Comparison of ENCODE assay signal across 8 mouse cellular contexts in the genomic region with DNA sequence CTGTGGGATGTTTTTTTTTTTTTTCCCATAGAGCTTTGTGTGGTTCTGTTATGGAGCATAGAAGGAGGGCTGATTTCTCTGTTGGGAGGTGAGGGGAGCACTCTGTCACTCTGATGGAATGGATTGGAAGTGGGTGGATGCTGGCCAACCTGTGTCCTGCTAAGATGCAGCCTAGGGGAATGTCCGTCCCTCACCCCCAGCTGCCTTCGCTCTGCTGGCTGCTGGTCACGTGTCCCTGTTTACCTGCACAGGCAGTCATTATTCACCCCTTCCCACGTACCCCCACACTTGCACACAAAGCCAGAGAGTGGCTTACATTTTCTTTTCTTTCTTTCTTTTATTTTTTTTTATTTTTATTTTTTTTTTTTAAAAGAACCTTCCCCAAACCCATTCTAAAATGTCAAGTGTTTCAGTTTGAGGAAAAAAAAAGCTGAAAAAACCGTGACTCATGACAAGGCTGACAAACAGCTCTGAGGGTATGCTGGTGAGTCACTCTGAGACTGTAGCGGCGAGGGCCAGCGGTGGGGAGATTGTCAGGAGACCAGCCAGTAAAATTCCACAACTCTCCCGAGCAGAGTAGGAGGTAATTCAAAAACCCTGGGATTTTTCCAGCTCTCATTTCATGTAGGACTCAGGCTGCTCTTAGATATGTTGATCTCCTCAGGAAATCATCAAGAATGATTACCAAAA.
DNase-seq lines count a peak whose midpoint lies in the region; TF ChIP-seq lines count a peak whose summit lies in the region.

No protein-coding gene starts in this region.

- intact Hi-C loops in gastrocnemius, adult 2 months (cut with DNase I) = no loop called here
- intact Hi-C loops in left cerebral cortex, postnatal 36 days (cut with DNase I) = loop anchor here (10.0 kb wide), 1 partner anchor 92 kb away; a partner anchor contains a TSS

- H3K27ac ChIP-seq in gastrocnemius, adult 2 months = peak overlapping the region; percentile 40; the same call in 1 of the 2 replicates

- no peak for TF ChIP-seq CTCF in gastrocnemius, adult 2 months (IDR thresholded peaks at IDR 0.05)

- DNase-seq in gastrocnemius, adult 2 months = peak; percentile 35
- DNase-seq in gastrocnemius, adult 8-10 months (ENCODE audit: low spot score in 2 of 2) = no peak
- DNase-seq in cerebellum, adult 8-10 months = peak; percentile 39
- DNase-seq in frontal cortex, postnatal 10 days (ENCODE audit: low spot score in 2 of 2) = peak; percentile 38 to 55
- peak; percentile 47 for DNase-seq in kidney, adult 18-20 months
- DNase-seq in left cerebral cortex, postnatal 36 days (ENCODE audit: low spot score in 2 of 2) = peak; percentile 76
- DNase-seq in retina, postnatal 1 day = peak; percentile 18
- DNase-seq in spleen, adult 18-20 months = no peak

- no peak overlapping the region for H3K4me3 ChIP-seq in gastrocnemius, adult 2 months

Comparison
In these comparisons a context has a peak if more than half of its experiments do, and no peak if none do; other contexts are left out.
1. DNase-seq: peak in gastrocnemius, adult 2 months (single experiment), cerebellum, adult 8-10 months (single experiment), frontal cortex, postnatal 10 days (2 of 2), kidney, adult 18-20 months (single experiment), left cerebral cortex, postnatal 36 days (2 of 2) and retina, postnatal 1 day (single experiment); none in gastrocnemius, adult 8-10 months (0 of 2) and spleen, adult 18-20 months (0 of 2).